Mouse (Mus musculus) kidney, embryonic 15.5 days (tissue): ENCODE measurements around the gene Slfn3. TPM values are rescaled to one million over a fixed set of nuclear protein-coding genes. Genes with fewer than 3 reads are reported as not detected.
A peak's percentile ranks its signal among the peaks of the same experiment; 100 is the strongest.
"Not testable (repeated sequence)": the region's sequence is repeated elsewhere in the genome, so short reads cannot be mapped to it uniquely, and the experiment has no call there.

Source experiments
- ATAC-seq: fragments of 200-750 bp; cut with Nextera tagmentation; replicated peaks from 2 replicates; pipeline ENCODE4 v1.8.0; 2017; ENCODE audit warnings: moderate TSS enrichment; ENCODE audit not compliant: low FRiP score
- H3K27ac ChIP-seq: fragments of 300-500 bp; sonication (generic); 2 replicates; pipeline ENCODE4 v1.5.1; 2015; ENCODE audit warnings: mild to moderate bottlenecking, inconsistent platforms
- H3K27me3 ChIP-seq: fragments of 300-500 bp; sonication (generic); 2 replicates; pipeline ENCODE4 v1.6.1; 2015; ENCODE audit warnings: inconsistent platforms
- H3K36me3 ChIP-seq: fragments of 300-500 bp; sonication (generic); 2 replicates; pipeline ENCODE4 v1.6.1; 2015; ENCODE audit warnings: inconsistent platforms
- H3K4me1 ChIP-seq: fragments of 300-500 bp; sonication (generic); 2 replicates; pipeline ENCODE4 v1.6.1; 2015; ENCODE audit warnings: inconsistent platforms
- H3K4me2 ChIP-seq: fragments of 300-500 bp; sonication (generic); 2 replicates; pipeline ENCODE4 v1.6.1; 2015; ENCODE audit warnings: moderate library complexity, mild to moderate bottlenecking, inconsistent platforms
- H3K4me3 ChIP-seq: fragments of 300-500 bp; sonication (generic); replicated peaks from 2 replicates; pipeline ENCODE4 v1.5.1; 2015; ENCODE audit warnings: mild to moderate bottlenecking, inconsistent platforms
- H3K9ac ChIP-seq: fragments of 300-500 bp; sonication (generic); 2 replicates; pipeline ENCODE4 v1.6.1; 2015; ENCODE audit warnings: mild to moderate bottlenecking, inconsistent platforms
- H3K9me3 ChIP-seq: fragments of 300-500 bp; sonication (generic); replicated peaks from 2 replicates; pipeline ENCODE4 v1.6.1; 2016; ENCODE audit warnings: inconsistent platforms
- whole genome bisulfite sequencing: fragments of 180-500 bp; shearing (Covaris S2); methylation state at CpG from one replicate; pipeline ENCODE4 v1.1.7; 2015; ENCODE audit warnings: mixed read lengths; 5-methylcytosine and 5-hydroxymethylcytosine counted together
- polyA plus RNA-seq: library from polyadenylated mRNA; unstranded; fragments of >200 nt; fragmentation: Nextera tagmentation; extraction: Ambion mirVana; gene quantifications from 2 replicates; pipeline ENCODE4 v1.2.1, GENCODE M21; 2015

Gene Slfn3
- polyA plus RNA-seq = 2.1 and 2.5 TPM in 2 replicates

DNA sequence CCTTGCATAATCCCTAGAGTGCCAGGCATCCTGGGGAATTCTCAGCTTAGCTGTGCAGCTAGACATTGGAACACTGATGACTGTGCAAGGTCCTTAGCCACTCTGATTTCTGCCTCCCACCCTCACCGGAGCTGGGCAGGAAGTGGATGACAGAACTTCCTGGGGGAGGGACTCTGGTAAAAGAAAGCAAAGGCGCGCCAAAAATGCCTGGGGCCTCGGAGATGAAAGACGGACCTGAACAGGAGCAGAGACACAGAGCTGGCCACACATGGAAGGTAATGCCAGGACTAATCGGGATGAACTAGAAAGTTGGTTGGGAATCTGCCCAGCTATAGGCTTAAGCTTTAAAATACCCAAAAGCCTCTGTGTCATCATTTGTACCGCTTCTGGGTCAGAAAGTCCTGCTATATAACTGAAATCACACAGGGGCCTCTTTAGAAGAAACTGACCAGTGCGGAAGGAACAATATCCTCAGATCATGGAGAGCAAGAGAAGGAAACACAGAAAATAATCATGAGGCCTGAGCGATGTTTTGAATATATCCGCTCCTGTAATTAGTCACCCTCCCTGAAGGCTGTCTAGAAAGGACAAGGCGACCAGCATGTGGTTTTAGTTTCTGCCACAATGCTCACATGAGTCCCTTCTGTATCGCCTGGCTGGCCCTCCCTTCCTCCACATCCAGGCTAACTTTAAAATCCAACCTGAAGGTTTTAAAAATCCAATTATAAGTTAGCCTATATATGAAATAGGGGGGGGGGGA, at the start of gene Slfn3:
Gene Slfn3 (plus strand): TSS at position 197 of the 760 bp plus-strand sequence.
- ATAC-seq = no peak
- no peak within 1 kb of the TSS for H3K9ac ChIP-seq
- WGBS = 75% methylated on average over 12 of the region's 12 CpGs

DNA sequence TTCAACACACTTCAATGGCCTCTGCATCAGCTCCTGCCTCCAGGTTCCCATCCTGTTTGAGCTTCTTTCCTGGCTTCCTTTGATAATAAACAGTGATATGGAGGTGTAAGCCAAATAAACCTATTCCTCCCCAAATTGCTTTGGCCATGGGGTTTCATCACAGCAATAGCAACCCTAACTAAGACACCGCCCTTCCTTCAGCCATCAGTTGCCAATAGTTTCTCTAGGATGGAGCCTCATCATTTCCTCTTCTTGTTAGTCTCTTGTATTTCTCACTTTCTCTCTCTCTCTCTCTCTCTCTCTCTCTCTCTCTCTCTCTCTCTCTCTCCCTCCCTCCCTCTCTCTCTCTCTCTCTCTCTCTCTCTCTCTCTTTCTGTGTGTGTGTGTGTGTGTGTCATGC, 42.2 kb upstream of the Slfn3 start:
- not testable (repeated sequence) for H3K36me3 ChIP-seq, H3K27me3 ChIP-seq, H3K27ac ChIP-seq, H3K4me1 ChIP-seq, H3K9ac ChIP-seq, H3K4me2 ChIP-seq, ATAC-seq, H3K9me3 ChIP-seq, H3K4me3 ChIP-seq
- WGBS = no CpG with 5 or more reads among the region's 1 CpGs

More for the DNA sequence above, at the start of gene Slfn3:
- Histone ChIP-seq H3K27me3 (no peaks in the 10 kb centered on the region), H3K9me3 (no peaks in the 10 kb centered on the region), H3K4me1 (no peaks in the 10 kb centered on the region), H3K4me2 (peak within 1 kb of the TSS; percentile 37), H3K4me3 (peak within 1 kb of the TSS; percentile 9), H3K36me3 (no peaks in the 10 kb centered on the region), H3K27ac (no peak within 1 kb of the TSS)

DNA sequence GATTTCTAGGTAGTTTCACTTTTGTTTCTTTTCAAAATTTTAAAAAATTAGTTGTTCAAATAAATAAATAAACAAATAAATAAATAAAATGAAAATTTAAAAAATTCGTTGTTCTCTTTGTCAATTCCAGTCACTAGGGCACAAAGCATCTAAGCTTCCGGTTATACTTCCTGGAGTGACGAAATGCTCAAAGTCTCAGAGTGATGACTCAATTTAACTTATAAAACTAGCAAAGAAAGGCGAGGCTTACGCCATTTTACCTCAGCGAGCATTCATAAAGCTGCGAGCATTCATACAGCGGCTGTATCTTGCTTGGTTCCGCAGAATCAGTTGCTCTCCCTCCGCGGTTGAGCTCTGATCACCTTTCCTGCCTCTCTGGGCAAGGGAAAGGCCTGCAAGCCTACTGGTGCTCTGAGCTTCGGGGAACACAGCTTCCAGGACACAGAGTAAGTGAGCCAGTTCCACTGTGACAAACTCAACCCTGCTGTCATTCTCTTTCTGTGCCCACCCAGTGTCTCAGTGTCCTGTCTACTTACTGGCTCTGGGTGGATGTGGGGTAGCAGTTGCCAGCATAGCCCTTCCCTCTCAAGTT, 16.1 kb upstream of the Slfn3 start, which contains the start of gene Slfn4:
Gene Slfn4 (plus strand): TSS at position 239 of the 592 bp plus-strand sequence.
- Histone ChIP-seq H3K4me3 (no peak within 1 kb of the TSS), H3K27ac (no peak within 1 kb of the TSS), H3K9ac (no peak within 1 kb of the TSS), H3K36me3 (no peaks in the 10 kb centered on the region), H3K4me2 (no peak within 1 kb of the TSS), H3K4me1 (no peaks in the 10 kb centered on the region), H3K9me3 (no peaks in the 10 kb centered on the region), H3K27me3 (no peaks in the 10 kb centered on the region)
- no peak for ATAC-seq
- WGBS = 87% methylated on average over 12 of the region's 12 CpGs

DNA sequence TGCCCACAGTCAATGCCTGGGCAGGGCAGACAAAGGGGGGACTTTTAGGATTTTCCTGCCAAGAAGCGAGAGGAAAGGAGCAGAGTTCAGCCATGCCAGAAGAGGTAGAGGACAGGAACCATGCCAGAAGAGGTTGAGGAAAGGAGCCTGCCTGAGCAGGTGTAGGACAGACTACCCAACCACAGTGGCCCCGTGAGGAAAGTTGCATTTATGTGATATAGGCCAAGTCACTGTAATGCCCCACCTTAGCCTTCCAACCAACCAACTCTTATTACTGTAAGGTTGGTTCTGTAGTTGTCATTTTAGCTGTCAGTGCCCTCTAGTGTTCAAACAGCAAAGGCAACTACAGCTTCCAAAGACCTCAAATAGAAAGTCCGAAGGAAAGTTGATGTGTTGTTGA, 871 bp downstream of the Slfn3 start:
- H3K9me3 ChIP-seq = no peaks in the 10 kb centered on the region
- no peaks in the 10 kb centered on the region for H3K4me1 ChIP-seq
- no peak overlapping the region for H3K27ac ChIP-seq
- no peaks in the 10 kb centered on the region for H3K27me3 ChIP-seq
- H3K4me2 ChIP-seq = peak overlapping the region; percentile 37
- no peaks in the 10 kb centered on the region for H3K36me3 ChIP-seq
- peak overlapping the region; percentile 9; the same call in 1 of the 2 replicates for H3K4me3 ChIP-seq
- 62% methylated on average over 3 of the region's 3 CpGs for WGBS
- ATAC-seq = no peak
- no peak overlapping the region for H3K9ac ChIP-seq

DNA sequence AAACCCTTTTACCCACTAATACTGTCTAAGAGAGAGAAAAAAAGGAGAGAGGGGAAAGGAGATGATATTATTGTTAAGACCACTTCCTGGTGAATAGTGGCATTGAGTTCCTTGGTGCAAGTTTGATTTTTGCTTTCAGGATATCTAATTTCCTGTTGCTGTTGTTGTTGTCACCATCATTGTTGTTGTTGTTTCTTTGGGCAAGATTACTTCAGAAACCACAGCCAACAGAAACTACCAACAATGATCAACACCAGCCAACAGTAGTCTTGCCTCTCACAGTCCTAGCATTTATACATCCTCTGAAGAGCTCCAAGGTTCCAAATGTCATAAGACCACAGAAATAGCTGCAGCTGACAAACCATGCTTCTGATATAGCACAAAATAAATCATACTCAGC, 13.9 kb downstream of the Slfn3 start:
- H3K9me3 ChIP-seq = no peaks in the 10 kb centered on the region
- H3K4me1 ChIP-seq = no peaks in the 10 kb centered on the region
- no peak overlapping the region for H3K4me3 ChIP-seq
- ATAC-seq = no peak
- H3K4me2 ChIP-seq = no peak overlapping the region
- no peaks in the 10 kb centered on the region for H3K36me3 ChIP-seq
- H3K27me3 ChIP-seq = no peaks in the 10 kb centered on the region
- H3K9ac ChIP-seq = no peak overlapping the region
- no peak overlapping the region for H3K27ac ChIP-seq

DNA sequence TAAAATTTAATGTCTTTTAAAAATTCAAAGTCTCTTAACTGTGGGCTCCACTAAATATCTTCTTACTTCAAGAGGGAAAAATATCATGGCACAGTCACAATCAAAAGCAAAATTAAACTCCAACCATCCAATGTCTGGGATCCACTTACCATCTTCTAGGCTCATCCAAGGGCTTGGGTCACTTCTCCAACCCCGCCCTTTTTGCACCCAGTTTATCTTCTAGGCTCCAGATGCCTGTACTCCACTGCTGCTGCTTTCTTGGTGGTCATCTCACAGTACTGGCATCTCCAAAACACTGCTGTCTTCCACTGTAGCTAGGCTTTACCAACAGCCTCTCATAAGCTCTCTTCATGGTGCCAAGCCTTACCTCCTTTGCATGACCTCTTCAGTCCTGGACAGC, 25.0 kb downstream of the Slfn3 start:
- Histone ChIP-seq H3K27ac (no peak overlapping the region), H3K9ac (no peak overlapping the region), H3K36me3 (no peaks in the 10 kb centered on the region), H3K4me1 (no peaks in the 10 kb centered on the region), H3K9me3 (no peaks in the 10 kb centered on the region), H3K4me3 (no peak overlapping the region), H3K27me3 (no peaks in the 10 kb centered on the region), H3K4me2 (no peak overlapping the region)
- ATAC-seq = no peak
- whole genome bisulfite sequencing = 84% methylated on average over 1 of the region's 1 CpGs

DNA sequence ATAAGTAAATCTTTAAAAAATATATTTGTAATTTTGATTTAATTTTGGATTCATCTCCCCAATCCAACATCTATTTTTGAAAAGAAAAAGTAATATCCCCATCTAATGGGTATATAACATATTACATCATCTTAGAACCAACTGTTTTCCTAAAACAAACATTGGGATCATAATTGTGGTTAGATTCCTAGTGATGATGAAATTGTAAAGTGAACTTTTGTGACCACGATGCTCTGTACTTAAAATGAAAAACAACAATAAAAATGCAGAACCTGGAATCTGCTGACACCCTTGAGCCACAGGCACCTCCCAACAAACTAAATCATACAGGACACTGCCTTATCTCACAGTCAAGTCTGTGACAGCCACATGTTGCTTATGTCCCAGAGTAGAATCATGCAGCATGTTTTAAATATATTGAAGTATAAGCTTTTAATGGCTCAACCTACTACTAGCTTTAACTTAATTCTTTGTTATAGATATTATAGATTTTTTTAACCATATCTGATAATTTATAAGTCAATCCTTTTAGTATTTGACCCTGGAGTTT, 30.3 kb downstream of the Slfn3 start:
- H3K9ac ChIP-seq = no peak overlapping the region
- no peaks in the 10 kb centered on the region for H3K9me3 ChIP-seq
- H3K4me1 ChIP-seq = no peaks in the 10 kb centered on the region
- WGBS = 84% methylated on average over 1 of the region's 1 CpGs
- no peak overlapping the region for H3K4me3 ChIP-seq
- no peaks in the 10 kb centered on the region for H3K36me3 ChIP-seq
- no peaks in the 10 kb centered on the region for H3K27me3 ChIP-seq
- no peak for ATAC-seq
- no peak overlapping the region for H3K4me2 ChIP-seq
- no peak overlapping the region for H3K27ac ChIP-seq

DNA sequence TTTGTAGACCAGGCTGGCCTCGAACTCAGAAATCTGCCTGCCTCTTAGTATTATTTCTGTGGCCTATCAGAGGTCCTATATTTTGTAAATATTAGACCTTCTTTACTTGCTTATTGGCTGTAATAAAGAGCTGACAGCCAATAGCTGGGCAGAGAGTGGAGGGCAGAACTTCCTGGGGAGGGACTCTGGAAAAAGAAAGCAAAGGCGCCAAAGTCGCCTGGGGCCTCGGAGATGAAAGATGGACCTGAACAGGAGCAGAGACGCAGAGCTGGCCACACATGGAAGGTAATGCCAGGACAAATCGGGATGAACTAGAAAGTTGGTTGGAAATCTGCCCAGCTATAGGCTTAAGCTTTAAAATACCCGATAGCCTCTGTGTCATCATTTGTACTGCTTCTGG, 32.2 kb downstream of the Slfn3 start:
- 0 out of 2 replicates have a peak overlapping the region, but pooled peaks have one; percentile 37 for H3K27ac ChIP-seq
- ATAC-seq = no peak
- H3K9ac ChIP-seq = no peak overlapping the region
- H3K36me3 ChIP-seq = no peaks in the 10 kb centered on the region
- 63% methylated on average over 7 of the region's 7 CpGs for WGBS
- no peaks in the 10 kb centered on the region for H3K27me3 ChIP-seq
- H3K4me2 ChIP-seq = 0 out of 2 replicates have a peak overlapping the region, but pooled peaks have one; percentile 25
- no peaks in the 10 kb centered on the region for H3K9me3 ChIP-seq
- H3K4me1 ChIP-seq = no peaks in the 10 kb centered on the region
- H3K4me3 ChIP-seq = peak overlapping the region; percentile 22

DNA sequence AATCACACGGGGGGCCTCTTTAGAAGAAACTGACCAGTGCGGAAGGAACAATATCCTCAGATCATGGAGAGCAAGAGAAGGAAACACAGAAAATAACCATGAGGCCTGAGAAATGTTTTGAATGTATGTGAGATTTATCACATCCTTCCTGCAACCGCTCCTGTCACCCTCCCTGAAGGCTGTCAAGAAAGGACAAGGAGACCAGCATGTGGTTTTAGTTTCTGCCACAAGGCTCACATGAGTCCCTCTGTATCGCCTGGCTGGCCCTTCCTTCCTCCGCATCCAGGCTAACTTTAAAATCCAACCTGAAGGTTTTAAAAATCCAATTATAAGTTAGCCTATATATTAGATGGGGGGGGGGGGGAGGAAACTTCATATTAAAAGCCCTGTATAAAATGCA, 32.7 kb downstream of the Slfn3 start:
- WGBS = 52% methylated on average over 5 of the region's 5 CpGs
- H3K27me3 ChIP-seq, H3K4me1 ChIP-seq, ATAC-seq, H3K9ac ChIP-seq, H3K36me3 ChIP-seq, H3K9me3 ChIP-seq: not testable (repeated sequence)
- Histone ChIP-seq H3K27ac (0 out of 2 replicates have a peak overlapping the region, but pooled peaks have one; percentile 37), H3K4me2 (0 out of 2 replicates have a peak overlapping the region, but pooled peaks have one; percentile 25), H3K4me3 (peak overlapping the region; percentile 22)

DNA sequence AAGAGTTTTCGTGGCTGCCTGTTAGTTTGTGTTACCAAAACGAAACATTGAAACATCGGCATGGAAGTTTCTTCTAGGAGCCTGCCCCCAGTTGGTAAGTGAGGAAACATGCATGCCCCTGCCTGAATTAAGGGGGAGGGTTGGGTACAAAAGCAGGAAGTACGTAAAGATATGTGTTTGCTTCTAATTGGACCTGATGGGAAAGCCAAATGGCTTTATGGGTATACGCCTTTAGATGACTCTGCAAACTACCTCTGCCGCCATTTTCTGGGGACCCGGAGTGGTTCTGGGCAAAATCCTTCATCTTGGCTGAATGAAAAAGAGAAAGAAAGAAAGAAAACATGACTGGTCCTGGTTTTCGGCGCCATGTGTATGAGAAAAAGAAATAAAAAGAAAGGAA, 33.1 kb downstream of the Slfn3 start:
- Histone ChIP-seq H3K9me3 (no peaks in the 10 kb centered on the region), H3K27me3 (no peaks in the 10 kb centered on the region), H3K4me1 (no peaks in the 10 kb centered on the region), H3K27ac (no peak overlapping the region), H3K9ac (no peak overlapping the region), H3K4me2 (no peak overlapping the region), H3K4me3 (no peak overlapping the region; the same call in 1 of the 2 replicates), H3K36me3 (no peaks in the 10 kb centered on the region)
- no peak for ATAC-seq
- WGBS = 83% methylated on average over 9 of the region's 9 CpGs

DNA sequence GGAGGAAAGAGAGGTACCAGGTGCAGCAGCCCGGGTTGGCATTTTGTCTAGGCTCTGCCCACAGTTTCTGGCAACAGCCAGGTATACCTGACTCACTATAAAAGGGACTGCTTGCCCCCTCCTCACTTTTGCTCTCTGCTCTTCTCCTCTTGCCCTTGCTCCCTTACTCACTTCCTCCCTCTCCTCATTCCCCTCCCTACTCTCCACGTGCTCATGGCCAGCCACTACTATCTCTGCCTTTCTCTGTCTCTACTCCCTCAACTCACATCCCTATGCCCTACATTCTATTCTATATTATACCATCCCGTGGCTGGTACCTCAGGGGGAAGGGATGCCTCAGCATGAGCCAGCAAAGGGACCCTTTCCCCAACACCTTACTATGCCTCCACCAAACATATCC, 33.6 kb downstream of the Slfn3 start:
- H3K4me2 ChIP-seq = no peak overlapping the region
- WGBS = 76% methylated on average over 3 of the region's 3 CpGs
- no peaks in the 10 kb centered on the region for H3K4me1 ChIP-seq
- H3K27ac ChIP-seq = no peak overlapping the region
- H3K9me3 ChIP-seq = no peaks in the 10 kb centered on the region
- no peaks in the 10 kb centered on the region for H3K27me3 ChIP-seq
- no peaks in the 10 kb centered on the region for H3K36me3 ChIP-seq
- no peak overlapping the region; the same call in 1 of the 2 replicates for H3K4me3 ChIP-seq
- no peak for ATAC-seq
- no peak overlapping the region for H3K9ac ChIP-seq

DNA sequence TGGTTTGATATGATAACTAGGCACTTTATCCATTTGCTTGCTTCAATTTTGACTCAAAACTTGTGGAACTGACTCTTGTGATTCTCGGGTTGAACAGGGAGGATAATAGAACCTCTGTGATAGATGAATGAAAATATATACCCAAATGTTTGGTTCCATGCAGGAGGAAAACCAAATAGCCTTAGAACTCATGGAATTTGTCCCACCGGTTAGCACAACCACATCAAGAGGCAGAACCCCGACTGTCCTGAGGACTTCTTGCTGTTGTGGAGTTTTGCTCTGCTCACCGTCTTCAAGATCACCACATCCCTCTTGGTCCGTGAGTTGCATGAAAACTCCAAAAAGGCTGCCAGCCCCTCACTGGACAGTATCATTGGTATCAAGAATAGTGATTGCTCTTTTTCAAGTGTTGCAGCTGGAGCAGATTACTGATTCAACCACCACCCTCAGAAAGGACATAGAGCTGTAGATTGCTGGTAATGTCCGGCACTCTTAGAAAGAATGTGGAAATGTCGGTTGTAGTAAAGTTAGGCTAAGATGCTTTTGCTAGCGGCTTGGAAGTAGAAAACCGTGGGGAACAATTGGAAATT, 34.3 kb downstream of the Slfn3 start:
- 93% methylated on average over 9 of the region's 9 CpGs for WGBS
- Histone ChIP-seq H3K4me3 (no peak overlapping the region), H3K27me3 (no peaks in the 10 kb centered on the region), H3K9ac (no peak overlapping the region), H3K36me3 (no peaks in the 10 kb centered on the region), H3K4me2 (no peak overlapping the region), H3K4me1 (no peaks in the 10 kb centered on the region), H3K27ac (no peak overlapping the region), H3K9me3 (no peaks in the 10 kb centered on the region)
- ATAC-seq = no peak
